Mouse (Mus musculus): ENCODE results near the gene Ankrd13c. TPM values are rescaled to one million over a fixed set of nuclear protein-coding genes. Genes with fewer than 3 reads are reported as not detected.

Ankrd13c gene
- total RNA-seq, 2 experiments from 2014 or later, result 29.2 to 52.0 TPM

Other genes with a start within 250 kb of the Ankrd13c start
- 0.22 and 1.8 TPM in 2 replicates for gene Cth, start 22.2 kb upstream of the Ankrd13c start, total RNA-seq (2015)
- gene Cth, start 22.2 kb upstream of the Ankrd13c start, total RNA-seq (2017), result not detected in 2 replicates
- 162 and 164 TPM in 2 replicates for gene Srsf11, start 89.4 kb downstream of the Ankrd13c start, total RNA-seq (2015)
- gene Srsf11, start 89.4 kb downstream of the Ankrd13c start, total RNA-seq (2017), result 196 TPM in 2 replicates
- gene Lrrc40, start 89.4 kb downstream of the Ankrd13c start, total RNA-seq (2015), result 21.2 and 24.5 TPM in 2 replicates
- gene Lrrc40, start 89.4 kb downstream of the Ankrd13c start, total RNA-seq (2017), result 20.1 and 22.5 TPM in 2 replicates

Measured in megakaryocyte, adult 5-6 weeks (primary cell).